Mouse (Mus musculus): ENCODE measurements around the gene Gm17428.

DNA sequence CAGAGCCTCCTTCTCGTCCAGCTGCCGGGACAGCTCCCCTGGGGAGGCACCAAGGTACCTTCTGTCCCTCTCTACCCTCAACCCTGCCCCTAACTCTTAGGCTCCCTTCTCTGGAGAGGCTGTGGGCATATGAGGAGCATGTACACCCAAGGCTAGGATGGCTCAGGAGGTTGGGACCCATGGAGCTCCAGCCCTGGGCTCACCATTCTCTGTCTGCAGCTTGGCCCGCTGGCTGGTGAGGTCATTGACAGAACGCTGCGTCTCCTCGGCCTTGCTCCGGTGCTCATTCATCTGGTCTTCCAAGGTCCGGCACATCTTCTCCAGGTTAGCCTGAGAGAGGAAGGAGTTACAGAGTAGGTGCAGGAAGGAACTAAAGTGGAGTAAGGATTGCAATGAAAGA is 1.9 kb downstream of the Gm17428 start:
- TF ChIP-seq POLR2AphosphoS2 (IDR thresholded peaks at IDR 0.05; ENCODE audit: low read length) (no peak), POLR2A (IDR thresholded peaks at IDR 0.05; ENCODE audit: control insufficient read depth in 1 of 2, insufficient read depth in 1 of 2, low read depth in 1 of 2, low read length in 2 of 2, poor library complexity in 1 of 2) (no peak), E2F4 (IDR thresholded peaks at IDR 0.05; ENCODE audit: borderline replicate concordance, low read depth, low read length) (no peak), ELF1 (IDR thresholded peaks at IDR 0.05; ENCODE audit: low read depth, low read length) (no peak), CTCF (IDR thresholded peaks at IDR 0.05 in 2 of 3, conservative IDR thresholded peaks at IDR 0.05 in 1 of 3; ENCODE audit: control insufficient read depth in 1 of 3, insufficient read depth in 1 of 3, low read depth in 2 of 3, low read length in 3 of 3, poor library complexity in 1 of 3, severe bottlenecking in 1 of 3) (no peak), ZC3H11A (IDR thresholded peaks at IDR 0.05; ENCODE audit: low read depth, low read length) (no peak), GATA1 (IDR thresholded peaks at IDR 0.05; ENCODE audit: low read depth, low read length) (no peak), HCFC1 (IDR thresholded peaks at IDR 0.05; ENCODE audit: low read depth, low read length) (no peak), TCF12 (IDR thresholded peaks at IDR 0.05; ENCODE audit: low read depth, low read length) (no peak), EP300 (IDR thresholded peaks at IDR 0.05; ENCODE audit: low read depth in 1 of 2, low read length in 2 of 2) (no peak), ETS1 (IDR thresholded peaks at IDR 0.05; ENCODE audit: low read depth, low read length) (no peak)

Measured in MEL (cell line).